Mouse (Mus musculus): ENCODE measurements around the gene Prim2. TPM values are rescaled to one million over a fixed set of nuclear protein-coding genes. Genes with fewer than 3 reads are reported as not detected.
A peak's percentile ranks its signal among the peaks of the same experiment; 100 is the strongest.

Gene Prim2
- polyA plus RNA-seq, 2 experiments from 2014 or later, result 24.2 to 31.5 TPM

DNA sequence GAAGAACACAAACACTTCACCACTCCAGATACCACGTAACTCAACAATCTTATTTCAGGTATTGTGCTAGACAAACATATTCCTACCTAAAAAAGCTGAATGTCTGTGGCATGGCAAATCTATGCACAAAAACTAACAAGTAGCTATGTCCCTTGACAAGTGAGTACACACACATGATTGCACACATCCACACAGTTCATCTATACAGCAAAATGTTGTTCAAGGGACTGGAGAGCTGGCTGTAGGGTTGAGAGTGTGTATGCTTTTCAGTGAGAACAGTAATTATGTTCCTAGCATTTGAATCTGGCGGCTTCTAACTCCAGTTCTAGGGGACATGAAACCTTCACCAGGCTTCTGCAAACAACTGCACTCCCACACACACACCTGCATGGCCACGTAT, 69.9 kb downstream of the Prim2 start:
- ATAC-seq, result no peak

DNA sequence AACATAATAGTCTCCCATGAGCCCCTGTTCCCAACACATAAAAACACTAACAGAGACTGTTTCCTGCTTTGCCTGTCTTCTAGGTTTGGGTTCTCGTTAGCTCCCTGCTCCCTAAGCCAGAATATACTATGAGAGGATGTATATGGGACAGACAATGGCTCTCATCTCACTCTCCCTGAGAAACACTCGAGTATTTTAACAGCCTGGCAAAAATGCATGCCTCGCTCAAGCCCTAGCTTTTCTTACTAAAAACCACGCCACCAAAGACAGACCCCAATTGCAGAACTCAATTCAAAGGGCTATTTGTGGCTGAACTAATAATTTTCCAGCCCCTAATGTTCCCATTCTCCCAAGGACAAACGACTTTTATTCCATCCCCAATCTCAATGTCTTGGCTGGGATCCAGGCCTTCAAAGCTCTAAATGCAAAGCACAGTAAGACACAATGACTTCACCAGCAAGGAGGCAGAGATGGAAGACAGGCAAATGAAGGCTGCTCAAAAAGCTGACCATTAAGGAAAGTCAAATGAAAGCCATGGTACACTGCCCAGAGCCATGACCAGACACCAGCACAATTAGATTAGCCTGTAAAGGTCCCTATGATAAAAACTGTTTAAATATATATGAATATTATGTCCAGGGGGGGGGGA, 70.5 kb downstream of the Prim2 start:
- ATAC-seq, result no peak

DNA sequence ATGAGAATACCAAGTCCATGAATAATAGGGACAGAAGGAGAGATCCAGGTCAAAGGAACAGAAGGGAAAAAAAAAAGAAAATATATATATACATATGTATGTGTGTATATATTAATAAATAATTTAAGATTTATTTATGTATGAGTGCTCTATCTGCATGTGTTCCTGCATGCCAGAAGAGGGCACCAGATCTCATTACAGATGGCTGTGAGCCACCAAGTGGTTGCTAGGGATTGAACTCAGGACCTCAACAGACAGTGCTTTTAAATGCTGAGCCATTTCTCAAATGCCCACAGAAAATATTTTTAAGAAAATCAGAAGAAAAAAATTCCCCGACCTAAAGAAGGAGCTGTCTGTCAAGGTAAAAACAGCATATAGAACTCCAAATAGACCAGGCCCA, 72.6 kb downstream of the Prim2 start:
- ATAC-seq, result no peak

DNA sequence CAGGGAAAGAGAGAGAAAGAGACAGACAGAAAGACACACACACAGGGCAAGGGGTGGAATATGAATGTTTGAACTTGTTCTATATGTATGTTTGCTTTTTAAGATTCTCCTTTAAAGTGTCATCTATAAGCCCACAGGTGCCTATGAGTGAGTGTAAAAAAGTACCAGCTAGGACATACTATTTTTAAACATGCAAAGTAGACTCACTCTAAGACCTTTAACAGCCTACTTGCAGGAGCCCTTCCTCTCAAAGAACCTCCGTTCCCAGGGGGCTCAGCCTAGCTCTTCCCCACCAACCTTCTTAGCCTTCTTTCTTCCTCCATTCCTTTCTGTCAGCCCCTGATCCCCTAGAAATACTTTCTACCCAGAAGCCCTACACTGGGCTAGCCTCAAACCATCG, 73.7 kb downstream of the Prim2 start:
- no peak for ATAC-seq

DNA sequence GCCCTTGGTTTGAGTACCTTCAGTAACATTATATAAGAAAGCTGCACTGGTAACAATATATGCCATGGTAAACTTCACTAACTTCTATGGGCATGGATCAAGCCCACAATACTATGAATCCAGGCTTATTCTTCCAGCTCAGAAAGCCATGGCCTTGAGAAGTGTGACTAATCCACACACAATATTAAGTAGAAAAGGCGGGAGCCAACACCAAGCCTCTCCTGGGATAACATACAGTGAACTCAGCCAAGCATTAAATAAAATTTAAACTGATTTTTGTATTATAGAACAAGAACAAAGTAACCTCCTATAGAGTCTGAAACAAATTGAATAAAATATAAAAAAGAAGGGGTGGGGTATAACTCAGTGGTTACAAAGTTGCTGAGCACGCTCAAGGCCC, 74.6 kb downstream of the Prim2 start:
- no peak for ATAC-seq

DNA sequence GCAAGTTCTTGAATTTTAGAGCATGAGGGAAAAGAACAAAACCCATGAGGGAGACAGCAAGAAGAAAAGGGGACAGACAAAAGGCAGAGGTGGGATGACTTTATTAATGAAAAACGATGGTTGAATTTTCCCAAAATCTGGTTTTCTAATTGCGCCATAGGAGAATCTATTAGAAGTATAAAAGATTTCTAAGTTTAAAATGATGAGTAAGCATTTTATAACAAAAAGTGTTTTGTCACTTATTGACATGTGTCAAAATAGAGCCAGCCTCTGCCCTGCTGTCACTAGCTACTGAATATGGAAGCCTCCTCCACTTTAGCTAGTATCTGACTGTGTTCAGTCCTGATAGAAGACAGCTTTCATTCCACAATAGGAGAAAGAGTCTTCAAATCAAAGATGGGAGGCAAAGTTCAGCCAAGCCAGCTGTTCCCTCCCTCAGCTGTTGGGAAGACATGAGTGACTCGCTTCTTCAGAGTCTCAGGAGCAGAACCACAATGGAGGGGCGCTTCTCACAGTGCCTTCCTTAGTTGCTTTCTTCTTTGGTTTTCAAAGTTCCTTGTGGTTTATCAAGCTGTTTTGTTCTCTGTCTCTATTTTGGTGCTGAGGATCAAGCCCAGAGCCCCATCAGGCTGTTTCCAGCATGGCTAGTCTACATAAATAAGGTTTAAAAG, 75.7 kb downstream of the Prim2 start:
- no peak for ATAC-seq

DNA sequence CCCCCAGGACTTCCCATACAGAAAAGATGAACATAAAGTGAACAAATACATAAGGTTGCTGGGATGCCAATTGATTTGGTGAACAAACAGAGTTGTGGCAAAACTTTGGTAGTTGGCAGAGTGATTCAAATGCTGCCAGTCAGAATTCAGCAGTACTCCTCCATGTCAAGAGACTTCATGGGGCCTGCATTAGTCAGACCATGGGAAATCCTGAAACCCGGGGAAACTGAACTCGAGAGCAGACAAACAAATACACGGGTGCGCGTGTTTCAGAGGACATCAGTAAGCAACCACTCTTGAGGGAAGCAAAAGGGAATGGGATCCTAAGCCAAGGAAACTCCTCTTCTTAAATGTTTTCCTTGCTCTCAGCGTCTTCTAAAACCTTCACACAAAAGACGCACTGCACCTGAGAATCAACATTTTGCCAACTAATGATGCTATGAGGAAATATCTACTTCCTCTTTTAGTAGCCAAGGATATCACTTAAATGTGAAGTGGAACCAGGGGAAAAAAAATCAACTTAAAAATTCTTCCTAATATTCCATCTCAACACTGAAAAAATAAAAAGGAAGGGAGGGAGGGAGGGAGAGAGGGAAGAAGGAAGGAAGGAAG, 77.5 kb downstream of the Prim2 start:
- ATAC-seq, result no peak

DNA sequence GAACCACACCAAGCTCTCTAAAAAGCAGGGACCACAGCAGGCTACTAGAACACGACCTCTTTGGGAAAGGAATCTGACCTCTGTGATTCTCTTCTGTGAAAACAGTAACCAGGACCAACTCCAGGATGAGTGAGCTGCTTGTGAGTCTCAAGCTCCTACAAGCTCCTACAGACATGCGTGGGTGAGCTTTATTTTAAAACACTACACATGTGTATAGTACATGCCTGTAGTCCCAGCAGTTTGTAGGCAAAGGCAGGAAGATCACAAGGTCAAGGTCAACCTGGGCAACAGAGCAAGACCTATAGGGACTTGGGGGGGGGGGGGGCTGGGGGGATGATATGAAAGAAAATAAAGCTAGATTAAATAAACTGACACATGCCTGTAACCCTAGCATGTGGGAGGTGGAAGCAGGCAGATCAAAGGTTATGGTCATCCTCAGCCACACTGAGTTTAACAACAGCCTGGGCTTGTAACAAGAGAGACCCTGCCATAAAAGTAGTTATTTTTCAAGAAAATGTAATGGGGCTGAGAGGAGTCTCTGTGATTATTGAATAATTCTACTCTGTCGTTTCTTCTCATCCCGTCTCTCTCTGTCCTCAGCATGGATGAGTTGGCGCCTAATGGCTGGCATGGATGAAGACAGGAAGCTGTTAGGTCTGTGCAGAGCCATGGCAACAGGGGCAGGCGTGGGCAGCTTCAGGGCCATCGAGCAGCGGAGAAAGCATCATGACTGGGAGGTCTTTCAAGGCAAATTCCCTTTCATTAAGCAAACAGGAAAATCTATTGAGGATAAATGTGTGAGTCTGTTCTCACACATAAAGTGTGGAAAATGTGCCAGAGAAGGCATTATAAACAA, 78.8 kb downstream of the Prim2 start:
- no peak for ATAC-seq

DNA sequence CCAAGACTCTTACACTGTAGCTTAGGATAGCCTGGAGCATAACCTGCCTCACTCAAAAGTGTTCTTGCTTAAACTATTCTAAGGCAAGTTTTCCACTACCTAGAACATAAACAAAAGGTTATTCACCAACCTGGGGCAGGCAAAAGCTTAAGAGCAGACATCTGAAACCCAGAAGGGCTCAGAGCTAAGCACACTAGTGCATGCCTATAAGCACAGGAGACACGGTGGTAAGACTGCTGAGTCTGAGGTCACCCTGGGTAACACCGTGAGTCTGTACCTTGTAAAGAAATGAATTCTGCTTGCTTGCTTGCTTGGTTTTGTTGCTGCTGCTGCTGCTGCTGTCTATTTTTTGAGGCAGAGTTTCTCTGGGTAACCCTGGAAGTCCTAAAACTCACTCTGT, 80.1 kb downstream of the Prim2 start:
- no peak for ATAC-seq

DNA sequence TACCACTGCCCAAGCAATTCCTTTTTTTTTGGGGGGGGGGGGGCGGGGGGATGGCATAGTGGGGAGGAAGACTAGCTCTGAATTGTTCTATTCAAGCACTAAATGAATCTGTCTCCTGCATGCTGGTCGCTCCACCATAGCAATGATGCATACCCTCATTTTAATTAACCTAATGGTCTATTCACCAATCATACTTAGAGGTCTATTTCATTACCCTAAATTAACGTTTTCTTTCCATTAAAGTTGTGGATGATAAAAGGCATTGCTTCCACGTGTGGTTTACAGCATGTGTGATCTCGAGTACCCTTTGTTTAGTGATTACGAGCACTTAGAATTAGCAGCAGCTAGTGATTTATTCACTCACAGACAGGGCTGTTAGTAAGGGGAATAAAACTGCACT, 81.0 kb downstream of the Prim2 start:
- ATAC-seq, result no peak

DNA sequence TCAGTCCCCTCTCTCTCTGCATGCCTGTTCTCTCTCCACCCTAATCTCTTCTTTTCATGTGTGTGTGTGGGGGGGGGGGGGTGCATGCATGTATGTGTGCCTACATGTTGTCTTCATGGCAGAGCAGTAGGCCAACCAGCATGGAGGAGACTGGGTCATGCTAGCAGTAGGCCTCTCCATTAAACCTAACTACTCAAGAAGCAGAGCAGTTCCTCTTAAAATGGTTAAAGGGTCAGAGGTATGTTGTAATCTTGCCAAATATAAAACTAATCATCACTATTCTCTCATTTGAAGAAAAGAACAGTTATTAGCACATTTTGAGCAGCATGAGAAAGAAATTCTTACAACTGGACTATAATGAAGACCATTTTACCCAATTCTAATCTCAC, 85.0 kb downstream of the Prim2 start:
- no peak for ATAC-seq

DNA sequence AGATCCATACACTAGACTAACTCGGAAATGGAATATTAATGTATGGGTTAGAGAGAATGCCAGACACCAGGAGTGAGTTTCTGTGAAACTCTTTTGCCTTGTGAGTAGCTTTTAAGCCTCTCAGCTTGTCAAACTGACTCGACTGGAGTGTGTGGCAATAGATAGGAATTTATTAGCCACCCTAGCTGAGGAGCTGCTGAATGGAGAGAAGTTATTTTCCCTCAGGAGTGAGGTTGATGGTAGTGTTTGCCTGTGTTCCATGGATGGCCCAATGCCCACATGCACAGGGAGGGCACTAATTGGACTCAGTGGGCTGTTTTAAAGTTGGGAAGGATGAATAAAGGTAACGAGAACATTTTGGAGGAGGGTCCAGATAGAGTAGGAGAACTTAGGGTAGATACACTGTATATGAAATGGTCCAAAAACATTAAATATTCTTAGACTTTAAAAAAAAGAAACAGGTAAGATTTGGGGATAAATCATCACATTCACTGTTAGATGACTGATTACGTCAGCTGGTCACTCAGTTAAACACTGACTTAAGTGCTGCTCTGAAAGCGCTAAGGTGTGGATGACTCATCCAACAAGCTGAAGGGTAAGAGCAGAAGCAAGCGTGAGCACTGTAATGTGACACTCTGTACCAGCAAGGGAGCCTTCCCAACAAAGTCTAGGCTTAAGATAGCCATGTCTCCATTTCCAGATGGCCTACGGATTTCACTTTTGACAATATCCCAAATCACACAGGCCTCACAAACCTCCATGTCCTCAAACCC, 85.6 kb downstream of the Prim2 start:
- ATAC-seq, result no peak

DNA sequence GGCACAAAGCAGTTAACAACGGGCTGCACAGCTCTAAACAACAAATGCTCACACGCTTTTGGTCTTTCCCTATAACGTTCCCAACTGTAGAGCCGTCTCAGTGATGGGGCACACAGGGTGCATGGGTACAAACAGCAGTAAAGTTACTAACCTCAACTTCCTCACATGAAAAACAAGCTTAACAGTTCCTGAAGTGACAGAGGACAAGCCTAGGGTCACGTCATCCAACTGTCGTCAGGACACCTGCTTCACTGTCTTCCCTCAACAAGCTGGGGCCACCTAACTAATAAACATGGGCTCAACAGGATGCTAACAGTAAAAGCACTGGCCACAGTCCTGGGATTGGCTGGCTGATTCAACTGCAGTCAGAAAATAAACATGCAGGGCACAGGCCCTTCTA, 91.0 kb downstream of the Prim2 start:
- ATAC-seq, result peak; percentile 90

DNA sequence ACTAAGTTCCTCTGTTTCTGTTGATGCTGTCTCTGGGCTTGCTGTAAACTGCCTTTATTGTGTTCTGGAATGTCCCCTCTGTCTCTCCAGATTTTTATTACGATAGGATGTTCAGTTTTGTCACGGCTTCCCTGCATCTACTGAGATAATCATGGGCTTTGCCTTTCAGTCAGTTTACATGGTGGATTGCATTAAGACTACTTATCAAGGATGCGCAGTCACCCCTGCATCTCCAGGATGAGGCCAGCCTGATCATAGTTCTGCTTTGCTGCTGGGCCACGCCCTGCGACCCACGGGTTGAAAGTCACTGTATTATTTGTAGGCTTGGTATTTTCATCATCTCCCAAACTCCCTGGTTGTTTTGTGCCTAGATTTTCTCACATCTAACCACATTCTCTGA, 95.1 kb downstream of the Prim2 start:
- ATAC-seq, result no peak

DNA sequence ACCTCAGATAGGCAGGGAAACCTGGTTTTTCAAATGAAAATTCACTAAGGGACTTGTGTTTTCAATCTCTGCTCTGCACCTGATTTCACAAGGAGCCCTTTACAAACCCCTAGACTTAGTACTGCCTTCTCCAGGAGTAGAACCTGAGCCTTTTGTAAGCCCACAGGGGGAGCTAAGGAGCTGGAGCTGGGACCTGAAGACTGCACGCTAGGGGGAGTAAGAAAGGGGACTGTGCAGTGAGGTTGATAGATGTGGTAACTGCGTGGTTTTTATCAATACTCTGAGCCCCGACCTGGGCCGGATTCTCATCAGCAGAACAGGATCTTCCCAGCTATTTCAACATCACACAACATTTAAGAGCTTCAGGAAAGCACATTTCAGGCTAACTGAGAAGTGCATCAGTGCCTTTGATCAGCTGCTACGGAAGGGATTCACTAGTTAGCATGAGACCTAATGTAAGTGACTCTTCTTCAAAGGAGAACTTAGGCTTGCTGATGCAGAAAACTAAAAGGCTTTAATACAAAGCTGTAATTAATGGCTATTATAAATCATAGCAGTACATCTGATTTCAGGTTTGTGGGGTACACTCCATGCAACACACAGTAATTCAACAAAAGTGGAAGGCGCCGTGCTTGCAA, 103.7 kb downstream of the Prim2 start:
- peak; percentile 81 for ATAC-seq

DNA sequence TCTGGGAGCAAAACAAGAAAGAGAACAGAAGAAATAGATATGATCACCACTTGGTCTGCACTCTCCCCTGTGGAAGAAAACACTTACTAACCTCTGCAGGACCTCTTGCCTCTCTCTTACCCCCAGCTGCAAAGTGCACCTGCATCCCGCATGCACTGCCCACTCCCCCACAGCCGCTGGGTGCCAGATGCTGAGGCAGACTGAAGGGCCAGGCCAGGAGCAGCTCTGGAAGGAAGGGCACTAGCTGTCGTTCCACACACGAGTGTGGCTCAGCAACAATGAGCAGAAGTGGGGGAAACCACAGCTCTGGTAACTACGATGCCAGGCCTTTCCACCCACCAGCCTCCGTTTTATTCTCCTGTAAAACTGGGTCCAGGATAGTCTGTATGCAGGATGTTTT, 105.6 kb downstream of the Prim2 start:
- ATAC-seq, result no peak

DNA sequence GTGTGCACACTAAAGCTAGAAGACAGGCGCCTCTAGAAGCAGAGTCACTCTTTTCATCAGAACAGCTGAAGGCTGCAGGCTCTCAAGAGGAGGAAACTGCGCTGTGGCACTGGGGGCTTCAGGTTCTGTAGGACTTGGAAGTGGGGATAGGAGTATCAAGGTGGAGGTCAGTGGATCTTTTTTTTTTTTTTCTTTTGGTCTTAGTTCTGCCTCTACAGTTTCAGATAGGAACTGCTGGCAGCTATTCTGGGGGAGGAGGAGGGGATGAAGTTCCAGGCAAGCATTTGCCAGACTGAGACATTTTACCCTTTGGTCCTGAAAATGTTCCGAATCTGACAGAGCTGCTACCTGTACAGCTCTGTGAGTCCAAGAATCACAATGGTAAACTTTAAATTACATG, 106.0 kb downstream of the Prim2 start:
- ATAC-seq, result no peak

DNA sequence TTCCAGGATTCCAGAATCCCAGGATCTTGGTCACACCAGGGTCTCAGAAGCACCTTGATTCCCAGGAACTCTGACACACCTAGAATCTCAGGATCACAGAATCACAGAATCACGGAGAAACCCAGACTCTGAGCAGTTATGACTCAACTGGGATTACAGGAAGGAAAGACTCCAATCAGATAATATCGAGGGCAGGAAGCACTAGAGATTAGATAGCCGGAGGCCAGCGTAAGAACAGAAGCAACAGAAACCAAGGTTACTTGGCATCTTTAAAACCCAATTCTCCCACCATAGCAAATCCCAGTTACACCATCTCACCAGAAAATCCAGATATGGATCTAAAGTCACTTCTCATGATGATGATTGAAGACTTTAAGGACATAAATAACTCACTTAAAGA, 113.0 kb downstream of the Prim2 start:
- ATAC-seq, result no peak

DNA sequence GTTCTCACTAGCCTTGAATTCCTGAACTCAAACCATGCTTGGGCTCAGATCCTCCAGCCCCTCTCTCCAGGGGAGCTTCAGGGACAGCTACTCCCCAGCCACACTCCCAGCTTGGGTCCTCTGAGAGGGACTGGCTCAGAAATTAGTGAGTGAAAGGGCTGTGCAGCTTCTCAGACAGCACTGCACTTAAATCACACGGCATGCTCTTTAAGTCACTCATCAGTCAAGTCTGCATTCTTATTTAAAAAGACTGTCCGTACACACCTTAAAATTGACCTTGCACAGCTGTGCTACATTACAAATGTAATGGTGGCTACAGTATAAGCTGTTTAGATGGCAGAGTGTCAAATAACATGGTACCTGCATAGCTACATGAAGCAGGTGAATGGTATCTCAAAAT, 114.0 kb downstream of the Prim2 start:
- no peak for ATAC-seq

DNA sequence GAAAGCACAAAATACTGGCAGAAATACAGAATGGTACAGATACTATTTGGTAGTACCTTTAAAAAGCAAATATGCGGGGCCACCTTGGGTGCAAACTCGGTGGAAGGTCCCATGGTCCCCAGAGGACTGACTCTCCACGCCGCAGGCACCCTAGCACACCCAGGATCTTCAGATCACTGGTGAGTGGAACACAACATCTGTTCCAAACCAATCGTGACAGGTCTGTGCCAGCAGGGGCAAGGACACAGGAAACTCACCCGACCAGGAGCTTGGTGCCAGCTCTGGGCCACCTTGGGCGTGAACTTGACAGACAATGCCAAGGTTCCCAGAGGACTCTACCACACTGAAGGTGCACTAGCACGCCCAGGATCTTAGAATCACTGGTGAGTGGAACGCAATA, 118.2 kb downstream of the Prim2 start:
- no peak for ATAC-seq

DNA sequence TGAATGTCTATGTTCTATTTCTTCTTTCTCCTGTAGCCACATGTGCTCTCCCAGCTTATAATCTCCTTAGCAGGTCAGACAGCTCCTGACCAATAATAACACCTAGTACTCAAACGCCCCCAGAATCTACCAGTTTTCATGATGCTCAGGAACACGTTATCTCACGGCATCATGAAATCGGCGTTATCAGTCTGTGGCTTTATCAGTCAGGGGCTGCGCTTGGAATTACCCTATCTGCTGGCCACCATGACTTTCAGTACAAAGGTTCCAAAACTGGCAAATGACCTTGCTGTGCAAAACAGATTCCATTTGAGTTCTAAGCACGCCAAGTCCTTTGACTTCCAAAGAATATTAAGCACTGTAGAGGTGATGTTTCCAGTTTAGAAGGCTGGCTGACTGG, 127.9 kb downstream of the Prim2 start:
- ATAC-seq, result no peak

DNA sequence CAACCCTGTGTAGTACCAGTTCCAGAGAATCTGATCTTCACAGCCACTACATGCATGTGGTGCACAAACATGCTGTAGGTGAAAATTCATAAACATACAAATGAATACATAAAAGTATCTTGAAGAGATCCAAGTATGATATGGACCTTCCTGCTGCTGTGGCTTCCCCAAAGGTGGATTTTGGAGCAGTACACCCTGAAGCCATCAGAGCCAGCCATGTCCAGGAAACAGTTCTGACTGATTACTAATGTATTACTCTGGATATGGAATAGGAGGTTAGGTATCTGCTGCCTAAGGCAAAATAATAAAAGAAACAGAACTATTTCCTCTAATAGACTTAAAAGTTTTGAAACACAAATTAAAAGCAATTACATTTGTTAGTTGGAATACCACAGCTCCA, 131.6 kb downstream of the Prim2 start:
- ATAC-seq, result no peak
